Mouse (Mus musculus) liver, embryonic 14.5 days (tissue): ENCODE measurements at regions not wholly inside any gene's neighbourhood (a gene's known extent, or its start where the extent isn't known, plus 50 kb on each side); places are given as distances from the start of the nearest gene placed in this dataset.
"Not testable (repeated sequence)": the region's sequence is repeated elsewhere in the genome, so short reads cannot be mapped to it uniquely, and the experiment has no call there.

Experiments
- ATAC-seq: fragments of 200-750 bp; cut with Nextera tagmentation; 2 replicates; pipeline ENCODE4 v1.8.0; 2017; ENCODE audit warnings: moderate number of reproducible peaks, mild to moderate bottlenecking, moderate library complexity; ENCODE audit not compliant: insufficient read depth
- DNase-seq, 3 experiments: peaks; one replicate each; pipeline ENCODE4 v3.0.0-alpha.2; 2012 to 2013; ENCODE audit warnings: low read depth in 3 of 3, low spot score in 3 of 3
- H3K27ac ChIP-seq: fragments of 300-500 bp; sonication (generic); 2 replicates; pipeline ENCODE4 v1.5.1; 2014; ENCODE audit warnings: moderate library complexity, mild to moderate bottlenecking, control low read depth, inconsistent platforms
- H3K27me3 ChIP-seq: fragments of 300-500 bp; sonication (generic); 2 replicates; pipeline ENCODE4 v1.6.1; 2014; ENCODE audit warnings: mild to moderate bottlenecking, low read length, moderate library complexity; ENCODE audit not compliant: control insufficient read depth, insufficient read depth
- H3K36me3 ChIP-seq: fragments of 300-500 bp; sonication (generic); replicated peaks from 2 replicates; pipeline ENCODE4 v1.6.1; 2014; ENCODE audit warnings: low read depth; ENCODE audit not compliant: control insufficient read depth, insufficient read depth
- H3K4me1 ChIP-seq, 2 experiments: fragments of 200-500 bp in 1 of 2; fragments of 300-500 bp in 1 of 2; sonication (generic) in 1 of 2; replicated peaks; 2 replicates each; pipeline ENCODE4 v1.6.1; 2012 to 2014; ENCODE audit warnings: antibody characterized with exemption in 1 of 2, inconsistent platforms in 1 of 2, low read length in 1 of 2; ENCODE audit not compliant: control insufficient read depth in 2 of 2, insufficient read depth in 2 of 2
- H3K4me2 ChIP-seq: fragments of 300-500 bp; sonication (generic); 2 replicates; pipeline ENCODE4 v1.6.1; 2014; ENCODE audit warnings: low read depth, mild to moderate bottlenecking, control low read depth, moderate library complexity
- H3K4me3 ChIP-seq, 2 experiments: fragments of 200-500 bp in 1 of 2; fragments of 300-500 bp in 1 of 2; sonication (generic) in 1 of 2; 2 replicates each; pipeline ENCODE4 v1.5.1; 2012 to 2014; ENCODE audit warnings: low read depth in 2 of 2, low read length in 2 of 2, mild to moderate bottlenecking in 2 of 2, control low read depth in 1 of 2, inconsistent platforms in 1 of 2, moderate library complexity in 1 of 2; ENCODE audit not compliant: insufficient read depth in 1 of 2
- H3K9ac ChIP-seq: fragments of 300-500 bp; sonication (generic); replicated peaks from 2 replicates; pipeline ENCODE4 v1.6.1; 2014; ENCODE audit warnings: mild to moderate bottlenecking, control low read depth, moderate library complexity
- H3K9me3 ChIP-seq: fragments of 300-500 bp; sonication (generic); 2 replicates; pipeline ENCODE4 v1.6.1; 2016; ENCODE audit warnings: low read length, mixed read lengths; ENCODE audit not compliant: control insufficient read depth
- CTCF ChIP-seq: IDR thresholded peaks from 2 replicates; pipeline ENCODE4 v1.5.1; 2016; ENCODE audit warnings: antibody characterized with exemption, low read depth, control low read depth
- EP300 ChIP-seq: IDR thresholded peaks from 2 replicates; pipeline ENCODE4 v1.6.1; 2016; ENCODE audit warnings: antibody characterized with exemption, low read depth
- WGBS: fragments of 180-500 bp; shearing (Covaris S2); extraction: QIAGEN DNeasy Blood & Tissue Kit; methylation state at CpG from one replicate; pipeline ENCODE4 v1.1.7; 2014; ENCODE audit not compliant: insufficient replicate concordance; 5-methylcytosine and 5-hydroxymethylcytosine counted together

DNA sequence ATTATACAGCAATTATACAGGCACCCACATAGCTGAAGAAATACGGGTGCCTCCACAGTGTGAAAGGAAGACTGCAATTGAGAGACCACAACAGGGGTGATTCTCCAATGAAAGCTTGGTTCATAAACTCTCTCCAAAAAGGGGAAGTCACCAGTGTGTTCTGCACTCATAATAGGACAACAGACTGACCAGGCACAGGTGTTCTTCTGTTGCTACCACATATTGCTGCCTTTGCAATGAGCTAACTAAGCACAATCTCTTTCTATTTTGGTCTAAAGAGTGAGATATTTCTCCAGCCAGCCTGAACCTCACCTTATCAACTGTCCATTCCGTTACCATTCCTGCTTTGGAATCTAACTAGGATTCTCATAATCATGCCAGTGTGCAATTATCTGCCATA is 216.8 kb upstream of the Irak1bp1 start:
- no peak for TF ChIP-seq CTCF
- no peak for TF ChIP-seq EP300
- no peaks in the 10 kb centered on the region for H3K36me3 ChIP-seq
- no peak overlapping the region for H3K4me2 ChIP-seq
- ATAC-seq (no peak), DNase-seq (no peak)
- 50% methylated on average over 2 of the region's 2 CpGs for WGBS
- no peak overlapping the region for H3K27ac ChIP-seq
- no peak overlapping the region for H3K4me3 ChIP-seq
- H3K27me3 ChIP-seq: no peaks in the 10 kb centered on the region
- H3K9ac ChIP-seq: no peak overlapping the region
- H3K4me1 ChIP-seq: no peaks in the 10 kb centered on the region
- no peaks in the 10 kb centered on the region for H3K9me3 ChIP-seq

DNA sequence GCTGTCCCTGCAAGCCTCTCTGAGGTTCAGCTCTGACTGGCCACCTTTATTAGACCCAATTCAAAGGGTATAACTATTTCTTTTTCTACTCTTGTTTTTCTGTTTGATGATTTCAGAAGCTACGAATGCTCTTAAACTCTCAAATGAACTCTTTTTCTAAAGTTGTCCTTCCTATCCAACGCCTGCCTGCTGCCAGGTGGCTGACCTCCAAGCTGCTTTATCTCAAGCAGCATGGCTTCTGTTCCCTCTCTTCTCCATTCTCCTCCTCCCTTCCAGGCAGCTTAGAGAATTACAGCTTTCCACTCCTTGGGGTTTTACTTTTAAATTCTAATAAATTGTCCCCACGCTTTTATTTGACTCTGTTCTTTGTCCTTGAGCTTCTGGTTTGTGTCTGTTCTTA is 196.9 kb upstream of the Irak1bp1 start:
- TF ChIP-seq CTCF (no peak), EP300 (no peak)
- no peak for ATAC-seq
- no peaks in the 10 kb centered on the region for H3K9me3 ChIP-seq
- H3K27ac ChIP-seq: no peak overlapping the region
- WGBS: 46% methylated on average over 3 of the region's 3 CpGs
- H3K36me3 ChIP-seq: no peaks in the 10 kb centered on the region
- H3K27me3 ChIP-seq: no peaks in the 10 kb centered on the region
- no peak for DNase-seq
- H3K4me2 ChIP-seq: no peak overlapping the region
- H3K9ac ChIP-seq: no peak overlapping the region
- H3K4me1 ChIP-seq: no peaks in the 10 kb centered on the region
- no peak overlapping the region for H3K4me3 ChIP-seq

DNA sequence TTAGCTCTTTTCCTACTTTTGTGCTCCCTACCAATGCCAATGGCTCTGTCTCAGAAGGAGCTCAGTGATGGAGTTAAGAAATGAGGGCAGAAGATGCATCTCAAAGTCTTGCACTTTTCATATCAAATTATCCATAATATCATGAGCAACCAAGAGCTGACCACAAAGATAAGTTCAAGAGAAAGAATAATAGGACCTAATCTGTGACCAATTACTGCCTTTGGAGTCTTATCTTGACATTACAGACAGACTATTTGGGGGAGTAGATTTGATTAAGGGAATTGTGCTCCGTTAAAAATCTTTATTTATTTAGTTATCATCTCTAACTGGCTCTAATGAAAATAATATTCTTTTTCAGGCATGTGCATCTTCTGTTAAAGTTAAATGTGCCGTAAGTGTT is 189.1 kb upstream of the Irak1bp1 start:
- Histone ChIP-seq H3K36me3 (no peaks in the 10 kb centered on the region), H3K4me1 (no peaks in the 10 kb centered on the region), H3K27ac (no peak overlapping the region), H3K27me3 (no peaks in the 10 kb centered on the region), H3K4me2 (no peak overlapping the region), H3K4me3 (no peak overlapping the region), H3K9me3 (no peaks in the 10 kb centered on the region), H3K9ac (no peak overlapping the region)
- 50% methylated on average over 2 of the region's 2 CpGs for WGBS
- ATAC-seq (no peak), DNase-seq (no peak)
- TF ChIP-seq CTCF: no peak
- TF ChIP-seq EP300: no peak

DNA sequence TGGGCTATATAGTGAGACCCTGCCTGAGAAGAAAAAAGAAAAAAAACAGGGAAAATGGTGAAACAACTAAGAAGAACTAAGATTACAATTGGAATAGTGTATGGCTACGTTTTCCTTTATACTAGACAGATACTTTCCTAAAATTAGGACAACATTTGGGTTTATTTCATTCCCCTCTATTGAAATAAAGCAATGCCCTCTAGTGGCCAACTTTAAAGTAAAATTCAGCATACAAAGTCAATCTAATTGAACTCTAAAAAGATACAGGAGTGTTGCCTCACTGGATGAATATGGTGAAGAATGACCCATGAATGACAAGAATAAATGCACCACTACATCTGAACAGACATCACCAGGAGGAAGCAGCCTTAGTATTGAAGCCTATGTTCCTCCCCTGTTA is 185.4 kb upstream of the Irak1bp1 start:
- Histone ChIP-seq H3K36me3 (no peaks in the 10 kb centered on the region), H3K9ac (no peak overlapping the region), H3K27ac (no peak overlapping the region), H3K9me3 (no peaks in the 10 kb centered on the region), H3K4me2 (no peak overlapping the region), H3K4me3 (no peak overlapping the region), H3K27me3 (no peaks in the 10 kb centered on the region), H3K4me1 (no peaks in the 10 kb centered on the region)
- TF ChIP-seq EP300 (no peak), CTCF (no peak; the same call in 1 of the 2 replicates)
- 0% methylated on average over 1 of the region's 1 CpGs for WGBS
- DNase-seq (no peak), ATAC-seq (no peak)

DNA sequence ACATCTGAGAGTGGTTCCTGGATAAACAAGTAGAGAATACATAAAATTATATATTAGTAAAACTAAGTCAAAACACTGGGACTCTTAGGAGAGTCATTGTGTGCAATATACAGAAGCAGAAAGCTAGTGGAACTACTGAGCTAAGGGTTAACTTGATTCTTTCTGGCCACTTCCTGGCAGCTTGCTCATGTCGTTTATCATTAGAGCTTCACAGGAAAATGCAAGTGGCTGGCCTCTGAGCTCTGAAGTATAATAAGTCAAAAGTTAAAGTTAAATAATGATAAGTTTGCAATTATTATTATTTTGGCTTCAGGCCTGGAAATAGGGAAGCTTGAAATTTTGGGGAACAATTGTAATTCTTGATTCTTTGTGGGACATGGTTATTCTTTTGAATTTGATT is 173.8 kb upstream of the Irak1bp1 start:
- not testable (repeated sequence) for H3K27me3 ChIP-seq, H3K4me1 ChIP-seq, DNase-seq, H3K9ac ChIP-seq, H3K4me2 ChIP-seq, H3K27ac ChIP-seq, H3K36me3 ChIP-seq, H3K4me3 ChIP-seq, ATAC-seq, H3K9me3 ChIP-seq
- WGBS: 3% methylated on average over 1 of the region's 1 CpGs

DNA sequence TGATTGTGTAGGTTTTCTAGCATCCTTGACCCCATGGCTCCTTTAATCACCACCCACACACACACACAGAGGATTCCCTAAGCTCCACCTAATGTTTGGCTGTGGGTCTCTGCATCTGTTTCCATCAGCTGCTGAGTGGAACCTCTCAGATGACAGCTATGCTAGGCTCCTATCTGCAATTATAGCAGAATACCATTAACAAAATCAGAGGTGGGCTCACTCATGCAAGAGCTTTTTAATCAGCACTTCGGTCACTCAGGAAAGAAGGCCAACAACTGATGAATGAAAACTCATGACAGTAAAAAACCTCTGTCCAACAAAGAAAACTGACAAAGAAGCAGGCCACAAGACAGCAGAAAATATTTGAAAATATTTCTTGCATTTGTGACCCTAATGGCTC is 147.1 kb upstream of the Irak1bp1 start:
- Histone ChIP-seq H3K27ac (no peak overlapping the region), H3K9ac (no peak overlapping the region), H3K9me3 (no peaks in the 10 kb centered on the region), H3K27me3 (no peaks in the 10 kb centered on the region), H3K4me2 (no peak overlapping the region), H3K4me3 (no peak overlapping the region), H3K36me3 (no peaks in the 10 kb centered on the region), H3K4me1 (no peaks in the 10 kb centered on the region)
- 62% methylated on average over 1 of the region's 1 CpGs for WGBS
- TF ChIP-seq CTCF (no peak), EP300 (no peak)
- no peak for ATAC-seq
- no peak for DNase-seq
